Mouse (Mus musculus) right cerebral cortex, postnatal 25 days (tissue): ENCODE results near the gene Ercc8.

Experiments
- DNase-seq: peaks from one replicate; pipeline ENCODE4 v3.0.0; 2022

Ercc8 gene

GRCm38 (mm10) chr13:108229191-108229590 is 70.7 kb downstream of the Ercc8 start:
- no peak for DNase-seq

GRCm38 (mm10) chr13:108229634-108230330 is 71.3 kb downstream of the Ercc8 start:
- no peak for DNase-seq

- DNase-seq, result no peak
Observed at GRCm38 (mm10) chr13:108240012-108240411, 81.5 kb downstream of the Ercc8 start.

- no peak for DNase-seq
Observed at GRCm38 (mm10) chr13:108241715-108242114, 83.2 kb downstream of the Ercc8 start.
